Mouse (Mus musculus): ENCODE data around the gene Hoxc8.

Hoxc8 gene

DNA sequence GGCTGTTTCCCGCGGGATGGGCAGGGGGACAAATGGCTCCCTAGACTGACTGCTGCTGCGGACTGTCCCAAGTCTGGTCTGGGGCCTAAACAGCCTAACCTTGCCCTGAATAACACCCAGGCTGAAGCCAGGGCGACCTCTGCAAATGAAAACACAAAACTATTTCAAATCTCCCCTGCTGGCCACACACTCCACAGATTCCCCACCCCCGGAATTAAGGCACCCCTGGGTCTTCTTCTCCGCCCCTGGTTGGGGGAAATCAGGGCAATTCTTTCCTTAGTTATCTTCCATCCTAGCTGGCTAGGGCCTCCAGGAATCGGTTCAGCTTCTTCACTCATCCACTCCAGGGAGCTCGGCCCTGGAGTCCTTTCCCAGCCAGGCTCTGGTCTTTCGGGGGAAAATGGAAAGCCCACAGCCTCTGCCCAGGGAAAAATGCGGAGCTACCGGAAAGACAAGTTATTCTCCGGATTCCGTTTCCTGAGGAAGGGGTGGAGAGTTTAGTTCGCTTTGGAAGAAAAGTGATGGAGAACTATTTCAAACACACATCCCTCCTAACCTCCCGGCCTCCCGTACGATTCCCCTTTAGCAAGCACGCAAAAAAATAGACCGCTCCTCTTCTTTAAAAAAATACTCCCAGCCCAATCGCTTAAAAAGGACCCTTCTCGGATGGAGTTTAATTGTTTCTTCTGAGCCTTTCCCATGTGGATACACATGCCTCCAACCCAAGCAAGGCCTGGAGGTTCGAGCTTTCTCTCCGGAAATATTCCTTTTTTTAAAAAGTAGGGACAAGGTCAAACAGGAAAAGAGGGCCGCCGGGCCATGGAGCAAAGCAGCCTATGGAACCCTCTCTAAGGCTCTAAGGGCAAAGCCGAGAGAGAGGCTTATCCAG, 25.2 kb upstream of the Hoxc8 start:
- no peak for DNase-seq (ENCODE audit: low spot score)

DNA sequence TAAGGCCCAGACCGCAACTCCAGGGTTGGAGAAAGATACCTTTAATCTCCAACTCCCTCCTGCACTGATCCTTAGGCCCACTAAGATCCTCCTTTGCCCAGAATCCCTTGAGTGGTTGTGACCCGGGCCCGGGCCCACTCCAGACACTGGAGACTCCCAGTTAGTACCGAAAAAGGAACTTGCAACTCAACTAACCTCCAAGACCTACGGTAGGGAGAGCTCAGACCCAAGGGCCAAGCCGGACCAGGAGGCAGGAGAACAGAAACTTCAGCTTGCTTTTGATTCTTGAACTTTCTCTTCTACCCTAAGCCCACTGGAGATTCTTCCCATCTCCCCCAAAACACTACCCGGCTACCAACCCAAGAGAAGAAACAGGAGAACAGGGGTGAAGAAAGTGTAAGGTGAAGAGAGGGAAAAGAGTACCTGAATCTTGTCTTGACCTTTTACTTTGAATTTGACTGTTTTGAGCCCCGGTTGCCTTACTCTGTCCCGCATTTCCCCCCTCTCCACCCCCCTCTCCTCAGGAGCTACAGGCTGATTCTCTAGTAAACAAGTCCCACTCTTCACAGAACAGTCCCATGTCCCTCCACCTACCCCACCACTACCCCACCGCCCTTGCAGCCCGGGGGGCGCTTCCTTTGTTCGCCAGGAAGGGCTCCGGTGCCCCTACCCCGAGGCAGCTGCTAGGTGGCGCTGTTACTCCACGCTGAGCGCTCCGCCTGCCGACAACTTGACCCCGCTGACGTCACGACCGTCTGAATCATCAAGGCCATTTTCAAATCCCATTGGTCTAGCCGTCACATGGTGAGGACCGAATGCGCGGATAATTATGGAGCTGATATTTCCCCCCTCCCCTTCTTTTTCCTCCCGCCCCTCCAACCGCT, 24.3 kb upstream of the Hoxc8 start:
- DNase-seq (ENCODE audit: low spot score): peak; percentile 18

DNA sequence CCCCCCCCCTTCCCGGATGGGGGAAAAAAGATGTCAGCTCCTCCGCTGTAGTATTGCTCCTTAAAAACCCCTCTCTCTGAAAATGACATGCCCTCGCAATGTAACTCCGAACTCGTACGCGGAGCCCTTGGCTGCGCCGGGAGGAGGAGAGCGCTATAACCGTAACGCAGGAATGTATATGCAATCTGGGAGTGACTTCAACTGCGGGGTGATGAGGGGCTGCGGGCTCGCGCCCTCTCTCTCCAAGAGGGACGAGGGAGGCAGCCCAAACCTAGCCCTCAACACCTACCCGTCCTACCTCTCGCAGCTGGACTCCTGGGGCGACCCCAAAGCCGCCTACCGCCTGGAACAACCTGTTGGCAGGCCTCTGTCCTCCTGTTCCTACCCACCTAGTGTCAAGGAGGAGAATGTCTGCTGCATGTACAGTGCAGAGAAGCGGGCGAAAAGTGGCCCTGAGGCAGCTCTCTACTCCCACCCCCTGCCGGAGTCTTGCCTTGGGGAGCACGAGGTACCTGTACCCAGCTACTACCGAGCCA, 23.6 kb upstream of the Hoxc8 start, which contains the start of gene Hoxc10:
Hoxc10 (plus strand) TSS at position 21 of the 536 bp plus-strand sequence.
- no peak for DNase-seq (ENCODE audit: low spot score)

DNA sequence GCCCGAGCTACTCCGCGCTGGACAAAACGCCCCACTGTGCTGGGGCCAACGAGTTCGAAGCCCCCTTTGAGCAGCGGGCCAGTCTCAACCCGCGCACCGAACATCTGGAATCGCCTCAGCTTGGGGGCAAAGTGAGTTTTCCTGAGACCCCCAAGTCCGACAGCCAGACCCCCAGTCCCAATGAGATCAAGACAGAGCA, 23.2 kb upstream of the Hoxc8 start, which contains the start of gene Hoxc5:
Hoxc5 (plus strand) TSS at position 132 of the 199 bp plus-strand sequence.
- no peak for DNase-seq (ENCODE audit: low spot score)

DNA sequence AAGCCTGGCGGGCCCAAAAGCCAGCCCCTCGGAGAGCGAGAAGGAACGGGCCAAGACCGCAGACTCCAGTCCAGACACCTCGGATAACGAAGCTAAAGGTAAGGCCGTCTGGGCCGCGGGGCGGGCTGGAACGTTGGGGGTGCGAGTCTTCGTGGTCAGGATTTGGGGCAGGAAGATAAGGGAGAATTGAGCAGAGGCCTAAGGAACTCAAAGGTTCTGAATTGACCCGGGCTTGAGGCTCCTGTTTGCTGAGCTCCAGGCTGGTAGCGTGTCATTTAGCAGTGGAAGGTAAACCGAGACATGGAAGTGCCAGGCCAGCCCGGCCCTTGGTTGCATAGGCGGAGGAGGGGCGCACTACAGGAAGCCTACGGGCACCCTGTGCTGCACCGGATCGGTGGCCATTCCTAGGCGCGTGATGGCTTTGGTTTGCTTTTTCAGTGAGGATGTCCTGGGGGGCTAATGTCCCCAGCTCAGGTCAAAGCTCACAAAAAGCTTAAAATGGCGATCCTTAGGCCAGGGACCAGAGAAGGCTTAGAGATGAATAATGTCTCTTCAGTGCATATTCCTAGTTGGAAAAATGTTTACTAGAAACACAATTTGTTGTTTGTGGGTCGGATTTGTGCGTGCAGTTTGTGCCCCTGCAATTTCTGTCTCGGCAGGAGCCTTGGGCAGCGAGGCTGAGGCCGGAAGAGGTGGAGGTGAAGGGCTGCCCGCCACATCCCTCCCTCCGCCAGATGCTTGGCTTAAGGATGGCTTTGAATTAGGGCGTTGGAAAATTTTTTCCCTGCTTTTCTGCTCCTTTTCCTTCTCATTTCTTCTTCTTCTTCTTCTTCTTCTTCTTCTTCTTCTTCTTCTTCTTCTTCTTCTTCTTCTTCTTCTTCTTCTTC, 22.7 kb upstream of the Hoxc8 start:
- DNase-seq (ENCODE audit: low spot score): no peak

DNA sequence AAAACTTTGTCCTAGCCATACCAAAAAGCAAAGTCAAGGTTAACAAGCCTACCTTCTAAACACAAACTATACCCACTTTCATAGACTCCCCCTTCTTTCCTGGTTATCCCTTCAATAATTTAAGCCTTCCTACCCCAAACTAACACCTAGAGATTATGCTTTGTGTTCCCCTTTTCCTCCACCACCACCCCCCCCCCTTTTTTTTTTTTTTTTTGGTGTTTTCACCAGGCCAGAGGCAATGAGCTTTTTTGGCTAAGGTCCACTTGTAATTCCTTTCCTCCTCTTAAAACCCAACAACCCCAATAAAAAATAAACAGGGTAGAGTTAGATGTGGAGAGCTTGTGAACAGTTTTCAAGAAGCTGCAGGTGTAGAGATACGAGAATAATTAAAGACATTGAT, 21.1 kb upstream of the Hoxc8 start:
- DNase-seq (ENCODE audit: low spot score): no peak

DNA sequence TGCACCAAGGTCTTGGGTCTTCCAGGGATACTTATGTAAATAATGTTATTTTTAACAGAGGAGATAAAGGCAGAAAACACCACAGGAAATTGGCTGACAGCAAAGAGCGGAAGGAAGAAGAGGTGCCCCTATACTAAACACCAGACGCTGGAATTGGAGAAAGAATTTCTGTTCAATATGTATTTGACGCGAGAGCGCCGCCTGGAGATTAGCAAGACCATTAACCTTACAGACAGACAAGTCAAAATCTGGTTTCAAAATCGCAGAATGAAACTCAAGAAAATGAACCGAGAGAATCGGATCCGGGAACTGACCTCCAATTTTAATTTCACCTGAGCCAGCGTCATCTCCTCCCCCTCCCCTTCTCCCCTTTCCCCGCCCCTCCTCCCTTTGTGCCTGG, 19.7 kb upstream of the Hoxc8 start:
- no peak for DNase-seq (ENCODE audit: low spot score)

DNA sequence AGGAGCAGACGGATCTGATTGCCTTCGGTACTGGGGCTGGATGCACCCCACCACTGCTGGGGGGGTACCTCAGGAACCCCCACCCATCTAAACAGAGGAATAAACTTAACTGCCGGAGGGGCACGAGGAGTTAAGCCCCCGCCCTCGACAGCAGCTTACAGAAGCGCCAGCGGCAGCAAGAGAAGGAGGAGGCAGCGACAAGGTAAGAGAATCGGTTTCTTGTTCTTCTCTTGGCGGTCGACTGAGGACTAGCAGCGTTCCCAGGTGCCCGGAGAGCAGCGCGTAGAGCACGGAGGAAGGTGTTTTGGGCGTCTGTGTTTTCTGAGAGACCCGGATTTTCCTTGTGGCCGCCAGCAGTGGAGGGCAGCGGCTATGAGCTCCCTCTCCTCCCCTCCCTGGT, 18.2 kb upstream of the Hoxc8 start:
- no peak for DNase-seq (ENCODE audit: low spot score)

DNA sequence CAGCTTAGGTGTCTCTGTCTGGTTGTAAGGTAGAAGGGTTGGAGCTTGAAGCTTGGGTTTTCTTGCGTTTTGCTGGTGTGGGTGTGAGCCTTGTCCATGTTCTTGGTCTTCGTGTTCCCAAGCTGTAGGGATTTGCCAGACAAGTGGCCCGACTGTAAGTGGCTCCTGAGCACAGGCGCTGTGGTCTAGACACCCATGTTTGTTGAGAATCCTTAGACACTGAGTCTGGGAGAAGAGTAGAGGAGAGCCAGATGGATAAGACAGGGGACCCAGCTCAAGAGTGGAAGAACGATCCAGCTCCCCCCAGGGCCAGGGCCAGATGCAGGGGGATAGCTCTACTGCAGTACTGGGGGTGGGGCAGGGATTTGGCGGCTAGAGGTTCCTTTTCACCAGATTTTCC, 17.7 kb upstream of the Hoxc8 start:
- no peak for DNase-seq (ENCODE audit: low spot score)

DNA sequence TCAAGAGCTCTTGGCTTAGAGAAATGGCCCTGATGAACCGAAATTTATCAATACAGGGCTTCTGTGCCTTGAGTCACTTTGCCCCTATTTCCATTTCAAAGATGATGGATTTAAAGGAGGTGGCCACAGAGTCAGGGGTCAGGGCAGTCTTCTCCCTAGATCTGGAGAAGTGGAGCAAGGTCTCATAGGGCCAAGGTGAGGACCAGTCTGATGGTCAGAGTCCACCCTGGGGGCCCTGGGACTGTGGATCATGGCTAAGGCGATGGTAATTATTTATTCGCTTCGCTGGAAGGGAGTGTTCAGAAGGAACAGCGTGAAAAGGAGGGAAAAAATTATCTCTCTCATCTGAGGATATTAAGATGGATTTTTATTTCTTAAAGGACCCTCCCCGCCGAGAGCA, 15.4 kb upstream of the Hoxc8 start:
- no peak for DNase-seq (ENCODE audit: low spot score)

DNA sequence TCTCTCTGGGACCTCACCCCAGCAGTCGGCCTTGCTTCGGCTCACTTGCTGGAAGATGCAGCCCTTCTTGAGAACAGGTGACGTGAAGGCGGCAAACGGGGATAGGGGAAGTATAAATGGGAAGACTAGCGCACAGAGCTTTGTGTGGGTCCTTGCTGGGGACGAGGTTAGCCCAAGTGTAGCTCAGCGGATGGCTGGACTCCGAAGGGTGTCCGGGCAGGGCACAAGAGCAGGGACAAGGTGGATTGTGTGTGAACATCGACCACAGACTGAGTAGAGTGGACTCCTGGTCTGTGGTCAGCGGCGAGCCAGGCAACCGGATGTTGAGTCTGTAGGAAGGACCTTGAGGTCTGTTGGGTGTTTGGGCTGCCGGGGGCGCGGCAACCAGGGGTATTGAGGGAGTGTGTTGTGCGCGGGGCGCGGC, 14.7 kb upstream of the Hoxc8 start:
- DNase-seq (ENCODE audit: low spot score): no peak

DNA sequence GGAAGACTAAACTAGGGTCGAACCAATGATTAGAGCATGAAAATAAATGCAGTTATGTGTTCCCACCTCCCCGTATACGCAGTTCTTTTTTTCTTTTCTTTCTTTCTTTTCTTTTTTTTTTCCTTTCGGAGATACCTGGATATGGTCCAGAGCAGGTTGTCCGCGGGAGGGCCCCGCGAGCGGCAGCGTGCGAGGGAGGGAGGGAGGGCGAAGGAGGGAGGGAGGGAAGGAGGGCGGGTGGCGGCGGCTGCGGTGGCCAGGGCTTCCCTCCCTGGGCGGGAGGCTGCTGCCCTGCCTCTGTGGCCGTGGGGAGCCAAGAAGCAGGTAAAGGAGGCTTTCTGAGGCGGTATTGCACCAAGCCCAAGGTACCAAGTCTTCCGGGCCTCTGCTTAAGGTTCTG, 14.2 kb upstream of the Hoxc8 start, which contains the start of gene Hoxc9:
Hoxc9 (plus strand) TSS at position 269 of the 400 bp plus-strand sequence.
- DNase-seq (ENCODE audit: low spot score): no peak

DNA sequence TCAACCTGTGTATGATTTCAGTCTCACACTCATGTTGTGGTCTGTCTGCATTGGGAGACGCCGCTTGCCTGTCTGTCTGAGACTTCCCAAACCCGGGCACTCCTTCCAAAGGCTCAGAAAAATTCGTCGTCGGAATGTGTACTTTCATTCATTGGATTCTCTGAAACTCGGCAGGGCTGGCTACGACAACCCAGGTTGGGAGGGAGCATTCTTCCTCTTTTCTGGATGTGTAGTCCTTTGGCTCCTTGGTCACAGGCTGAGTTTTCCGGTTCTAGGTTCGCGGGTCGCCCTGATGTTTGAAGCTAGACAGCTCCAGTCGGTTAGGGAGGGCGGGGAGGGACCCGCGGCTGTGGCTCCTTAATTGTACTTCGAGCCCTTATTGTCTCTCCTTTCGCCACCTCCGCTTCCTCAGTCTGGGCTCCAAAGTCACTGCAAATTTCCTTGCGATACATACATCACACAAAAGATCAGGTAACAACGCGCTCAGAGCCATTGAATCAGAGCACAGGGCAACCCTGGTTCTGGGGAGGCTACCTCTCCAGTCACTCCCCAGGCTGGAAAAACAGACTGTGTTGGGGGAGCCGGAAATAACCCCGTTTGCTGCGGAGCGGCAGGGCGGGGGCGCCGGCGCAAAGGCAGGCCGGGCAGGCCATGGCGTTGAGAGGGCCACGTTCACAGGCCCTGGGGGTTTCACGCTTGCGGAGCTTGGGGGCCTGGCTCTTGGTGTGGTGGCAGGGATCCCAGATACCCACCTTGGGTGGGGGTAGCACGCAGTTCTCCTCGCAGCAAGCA, 13.6 kb upstream of the Hoxc8 start:
- DNase-seq (ENCODE audit: low spot score): no peak

DNA sequence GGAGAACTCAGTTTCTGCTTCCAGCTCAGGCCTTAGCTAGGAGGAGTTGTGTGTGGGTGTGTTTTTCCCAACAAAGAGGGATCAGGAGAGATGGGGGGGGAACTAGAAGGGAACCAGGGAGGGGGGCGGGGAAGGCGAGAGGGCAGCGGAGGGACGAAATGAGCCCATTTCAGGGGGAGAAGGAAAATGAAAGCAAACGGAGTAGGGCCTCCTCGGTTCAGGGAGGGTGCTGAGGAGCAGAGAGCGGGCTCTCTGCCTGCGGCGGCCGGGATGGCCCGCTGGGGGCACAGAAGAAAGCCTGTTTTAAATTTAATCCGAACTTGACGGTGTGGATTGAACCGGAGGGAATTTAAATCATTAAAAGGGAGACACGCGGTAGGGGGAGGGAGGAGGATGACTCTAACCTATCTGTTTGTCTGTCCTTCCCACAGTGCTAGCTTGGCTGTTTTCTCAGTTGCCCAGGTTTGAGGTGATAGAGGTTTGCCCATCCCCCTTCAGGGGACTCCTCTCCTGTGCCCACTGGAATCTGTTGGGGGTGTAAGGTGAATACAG, 12.9 kb upstream of the Hoxc8 start:
- no peak for DNase-seq (ENCODE audit: low spot score)

DNA sequence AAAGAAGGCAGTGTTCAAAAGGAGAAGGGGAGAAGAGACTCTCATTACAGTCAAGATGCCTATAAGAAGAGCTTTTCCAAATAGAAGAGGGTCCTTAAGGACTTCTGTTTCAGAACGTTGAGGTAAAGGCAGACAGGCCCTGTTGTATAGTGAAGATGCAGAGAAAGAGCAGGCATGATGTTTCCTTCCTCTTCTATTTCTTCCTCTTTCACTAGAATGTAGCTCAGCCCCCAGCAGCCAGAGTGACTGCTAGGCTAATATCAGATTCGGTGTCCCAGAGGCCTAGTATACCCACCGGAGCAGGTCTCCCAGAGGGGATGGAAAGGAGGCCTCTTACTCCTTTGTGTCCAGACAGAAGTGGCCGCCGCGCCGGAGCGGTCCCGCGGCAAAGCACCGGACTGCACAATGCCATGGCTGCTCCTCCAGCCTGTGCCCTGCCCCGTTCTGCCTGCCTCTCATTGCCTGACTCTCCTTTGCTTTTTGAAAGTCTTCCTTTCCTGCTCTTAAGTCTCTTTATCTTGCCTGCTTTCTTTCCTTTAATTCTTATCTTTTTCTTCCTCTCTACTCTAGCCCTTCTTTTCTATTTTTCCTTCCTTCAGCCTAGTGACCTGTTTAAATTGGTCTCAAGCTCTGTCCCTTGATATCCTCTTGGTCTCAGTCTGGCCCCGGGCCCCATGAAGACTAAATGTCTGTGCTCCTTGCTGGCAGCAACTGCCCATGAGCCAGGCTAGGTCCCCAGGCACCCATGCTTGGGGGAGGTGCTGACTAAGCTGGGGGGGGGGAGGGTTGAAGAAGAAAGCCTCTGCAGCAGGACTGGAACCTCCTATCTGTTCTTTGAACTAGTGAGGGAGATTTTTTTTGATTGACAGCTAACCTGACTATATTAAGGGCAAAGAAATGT, 11.5 kb upstream of the Hoxc8 start:
- no peak for DNase-seq (ENCODE audit: low spot score)

DNA sequence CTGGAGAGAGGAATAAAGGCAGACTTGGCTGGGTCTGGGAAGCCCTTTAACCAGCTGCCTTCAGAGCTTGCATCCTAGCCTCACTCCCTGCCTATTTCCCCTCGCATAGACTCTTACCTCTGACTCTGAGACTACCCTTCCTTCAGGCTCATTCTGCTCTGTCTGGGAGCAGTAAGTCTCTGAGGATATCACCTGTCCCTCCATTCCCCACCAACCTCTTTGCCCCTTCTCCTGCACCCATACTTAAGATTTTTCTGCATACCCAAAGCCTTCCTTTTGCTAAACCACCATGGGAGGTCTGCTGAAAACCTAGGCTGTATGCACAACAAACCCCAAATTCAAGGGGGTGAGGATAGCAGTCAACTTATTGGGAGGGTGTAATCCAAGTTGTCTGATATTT, 10.5 kb upstream of the Hoxc8 start:
- DNase-seq (ENCODE audit: low spot score): no peak

DNA sequence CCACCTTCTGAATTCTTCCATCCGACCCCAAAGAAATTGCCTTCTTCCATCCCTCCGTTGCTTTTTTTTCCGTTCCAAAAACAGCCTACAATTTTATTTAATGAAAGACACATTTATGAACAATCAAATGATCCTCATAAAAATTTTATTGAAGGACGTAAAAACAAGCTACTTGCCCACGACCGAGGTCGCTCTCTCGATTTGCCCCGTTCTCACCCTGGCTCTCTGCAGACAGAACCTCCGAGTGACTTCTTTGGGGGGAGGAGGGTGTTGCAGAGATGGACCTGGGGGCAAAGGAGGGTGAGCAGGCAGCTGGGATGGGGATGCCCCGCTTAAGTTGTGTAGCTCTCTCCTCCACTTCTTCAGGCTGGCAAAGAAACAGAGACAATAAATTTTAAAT, 10.1 kb upstream of the Hoxc8 start:
- DNase-seq (ENCODE audit: low spot score): no peak

DNA sequence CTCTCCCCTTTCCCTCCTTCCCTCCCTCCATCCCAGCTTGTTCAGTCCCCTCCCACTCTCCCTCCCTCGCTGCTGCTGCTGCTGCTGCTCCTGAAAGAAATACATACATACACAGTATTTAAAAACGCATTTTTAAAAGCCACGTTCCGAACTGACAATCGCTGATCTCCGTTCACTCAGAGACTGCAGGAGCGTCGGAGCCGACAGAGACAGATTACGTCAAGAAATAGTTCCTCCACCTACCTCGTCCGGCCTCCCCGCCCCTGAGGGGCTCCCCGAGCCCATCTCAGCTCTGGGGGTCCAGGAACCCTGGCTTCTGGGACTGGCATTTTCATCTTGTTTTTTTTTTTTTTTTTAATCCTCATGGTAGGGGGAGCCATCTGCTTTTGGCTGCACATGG, 9.5 kb upstream of the Hoxc8 start:
- DNase-seq (ENCODE audit: low spot score): no peak

DNA sequence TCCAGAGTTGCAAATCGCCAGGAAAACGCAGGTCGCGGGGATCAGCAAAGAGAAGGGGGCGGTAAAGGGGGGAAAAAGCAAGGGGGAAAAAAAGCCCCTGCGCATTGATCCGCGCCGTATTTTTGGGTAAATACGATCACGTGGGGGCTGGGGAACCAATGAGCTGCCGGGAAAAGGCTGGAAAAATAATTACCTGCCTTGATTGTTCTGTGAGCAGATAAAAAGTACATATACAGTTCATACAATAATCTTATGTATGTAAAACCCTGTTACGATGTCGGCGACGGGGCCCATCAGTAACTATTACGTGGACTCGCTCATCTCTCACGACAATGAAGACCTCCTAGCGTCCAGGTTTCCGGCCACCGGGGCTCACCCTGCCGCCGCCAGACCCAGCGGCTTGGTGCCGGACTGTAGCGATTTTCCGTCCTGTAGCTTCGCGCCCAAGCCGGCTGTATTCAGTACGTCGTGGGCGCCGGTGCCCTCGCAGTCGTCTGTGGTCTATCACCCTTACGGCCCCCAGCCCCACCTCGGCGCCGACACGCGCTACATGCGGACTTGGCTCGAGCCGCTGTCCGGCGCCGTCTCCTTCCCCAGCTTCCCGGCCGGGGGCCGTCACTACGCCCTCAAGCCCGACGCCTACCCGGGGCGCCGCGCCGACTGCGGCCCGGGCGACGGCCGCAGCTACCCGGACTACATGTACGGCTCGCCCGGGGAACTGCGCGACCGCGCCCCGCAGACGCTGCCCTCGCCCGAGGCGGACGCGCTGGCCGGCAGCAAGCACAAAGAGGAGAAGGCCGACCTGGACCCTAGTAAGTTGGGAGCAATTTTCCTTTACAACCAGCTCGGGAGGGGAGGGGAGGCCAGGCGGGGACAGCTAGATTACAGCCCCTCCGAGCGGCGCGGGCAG, 8.8 kb upstream of the Hoxc8 start:
- DNase-seq (ENCODE audit: low spot score): no peak

Data from spleen, adult 12 weeks (tissue).